Mouse (Mus musculus) urinary bladder, adult 2 months (tissue): ENCODE measurements around the gene Gm8871. TPM values are rescaled to one million over a fixed set of nuclear protein-coding genes. Genes with fewer than 3 reads are reported as not detected.
"Not testable (repeated sequence)": the region's sequence is repeated elsewhere in the genome, so short reads cannot be mapped to it uniquely, and the experiment has no call there.

Experiments used
- DNase-seq: peaks from one replicate; pipeline ENCODE4 v3.0.0; 2022; ENCODE audit warnings: low spot score
- polyA plus RNA-seq: library from polyadenylated mRNA; depleted of rRNA; stranded (reverse); fragments of >200 nt; gene quantifications from 2 replicates; pipeline ENCODE4 v1.2.3, GENCODE M21; 2012; rRNA removed

Gm8871 gene
- not detected in 2 replicates for polyA plus RNA-seq

- not testable (repeated sequence) for DNase-seq
Measured at GRCm38 (mm10) chr5:10947505-10947904, at the start of gene Gm8871, which contains the start of gene Gm8857. TSS of gene Gm8871 (plus strand) at chr5:10947805. TSS of gene Gm8857 (plus strand) at chr5:10947807.

- not testable (repeated sequence) for DNase-seq
Measured at GRCm38 (mm10) chr5:10953512-10953911, 5.9 kb downstream of the Gm8871 start.

- DNase-seq = not testable (repeated sequence)
Measured at GRCm38 (mm10) chr5:10958057-10958456, 10.5 kb downstream of the Gm8871 start.

Other genes with a start within 250 kb of the Gm8871 start
- gene Gm8857, start within 50 bp of the Gm8871 start, polyA plus RNA-seq = not detected in 2 replicates
- not detected in 2 replicates for gene Gm8879, start 179.8 kb downstream of the Gm8871 start, polyA plus RNA-seq
- gene Gm5861, start 235.3 kb downstream of the Gm8871 start, polyA plus RNA-seq = not detected in 2 replicates